Mouse (Mus musculus): ENCODE results near the gene Cntrl.

Cntrl gene

GRCm38 (mm10) chr2:35124716-35125115 lies 15.4 kb downstream of the Cntrl start:
- in situ Hi-C loops (cut with MboI, MseI), result no loop called here

DNA sequence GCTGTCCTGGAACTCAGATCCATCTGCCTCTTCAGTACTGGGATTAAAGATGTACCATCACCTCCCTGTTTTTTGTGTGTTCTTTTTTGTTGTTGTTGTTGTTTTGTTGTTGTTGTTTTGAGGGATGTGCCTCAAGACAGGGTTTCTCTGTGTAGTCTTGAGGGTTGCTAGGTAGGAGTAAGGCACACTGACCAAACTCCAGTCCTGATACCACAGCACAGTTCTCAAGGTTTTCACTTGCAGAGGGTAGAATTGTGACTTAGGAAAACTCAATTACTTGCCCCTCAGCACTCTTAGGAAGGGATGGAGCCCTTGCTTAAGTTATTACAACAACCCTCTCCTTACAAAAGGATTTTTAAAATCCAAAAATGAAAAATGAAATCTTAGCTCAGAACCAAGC lies 22.2 kb downstream of the Cntrl start:
- in situ Hi-C loops (cut with MboI, MseI), result no loop called here

DNA sequence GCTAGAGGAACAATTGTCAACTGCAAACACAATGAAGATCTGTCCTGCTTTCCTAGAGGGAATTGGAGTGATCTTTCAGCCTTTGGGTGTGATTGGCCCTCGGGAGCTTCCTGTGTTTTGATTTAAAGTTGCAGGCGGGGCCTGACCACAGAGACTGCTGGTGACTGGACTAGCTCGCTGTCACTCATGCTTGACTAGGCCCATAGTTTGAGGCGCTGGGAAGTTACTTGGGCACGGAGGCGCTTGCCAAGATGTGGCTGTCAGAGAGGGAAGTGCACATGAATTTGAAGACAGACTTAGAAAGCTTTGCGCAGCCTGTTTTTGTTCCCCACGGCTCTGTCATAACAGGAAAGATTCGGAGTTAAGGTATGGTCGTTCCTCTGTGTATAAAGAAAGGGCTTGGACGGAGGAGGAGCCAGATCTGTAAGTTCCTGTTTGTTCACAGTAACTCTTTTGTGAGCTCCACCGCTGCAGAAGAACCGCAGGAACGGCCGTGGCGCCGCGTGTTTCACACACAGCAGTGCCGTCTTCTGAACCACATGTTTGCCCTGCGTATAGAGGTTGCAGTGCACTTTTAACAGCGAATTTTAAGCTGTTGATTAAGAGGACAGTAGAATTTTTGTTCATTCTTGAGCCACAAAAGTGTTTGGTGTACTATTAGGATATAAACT lies 22.8 kb downstream of the Cntrl start:
- in situ Hi-C loops (cut with MboI, MseI), result no loop called here

- in situ Hi-C loops (cut with MboI, MseI), result no loop called here
Observed at GRCm38 (mm10) chr2:35132662-35133055, 23.4 kb downstream of the Cntrl start.

DNA sequence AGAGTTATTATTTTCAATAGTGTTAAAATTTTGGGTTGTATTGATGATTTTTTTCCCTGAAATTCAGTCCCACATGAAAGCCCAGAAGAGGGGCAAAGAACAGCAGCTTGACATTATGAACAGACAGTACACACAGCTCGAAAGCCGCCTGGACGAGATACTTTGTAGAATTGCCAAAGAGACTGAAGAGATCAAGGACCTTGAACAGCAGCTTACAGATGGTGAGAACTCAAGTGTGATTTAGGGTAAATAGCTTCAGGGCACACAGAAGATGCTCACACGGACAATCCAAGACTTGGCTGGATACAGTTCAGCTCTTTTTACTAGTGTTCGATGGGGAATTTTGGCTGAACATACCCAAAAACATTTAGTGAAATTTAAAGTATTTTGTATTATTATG lies 24.6 kb downstream of the Cntrl start:
- in situ Hi-C loops (cut with MboI, MseI), result no loop called here

DNA sequence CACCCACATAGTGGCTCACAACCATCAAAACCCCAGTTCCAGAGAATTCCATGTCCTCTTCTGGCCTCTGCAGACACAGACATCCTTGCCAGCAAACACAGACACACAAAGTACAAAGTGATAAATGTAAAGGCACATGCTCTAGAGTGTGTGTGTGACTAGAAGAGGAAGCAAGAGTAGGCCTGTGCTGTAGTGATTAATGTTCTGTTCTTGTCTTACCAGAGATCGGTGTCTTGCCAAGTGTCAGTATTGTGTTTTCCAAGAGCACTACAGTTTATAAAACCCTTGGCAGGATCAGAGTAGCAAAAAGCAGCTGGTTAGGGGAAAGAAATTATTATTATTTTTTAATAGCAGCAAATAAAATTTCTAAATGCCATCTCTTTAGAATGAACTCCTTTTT lies 29.3 kb downstream of the Cntrl start:
- in situ Hi-C loops (cut with MboI, MseI), result no loop called here

DNA sequence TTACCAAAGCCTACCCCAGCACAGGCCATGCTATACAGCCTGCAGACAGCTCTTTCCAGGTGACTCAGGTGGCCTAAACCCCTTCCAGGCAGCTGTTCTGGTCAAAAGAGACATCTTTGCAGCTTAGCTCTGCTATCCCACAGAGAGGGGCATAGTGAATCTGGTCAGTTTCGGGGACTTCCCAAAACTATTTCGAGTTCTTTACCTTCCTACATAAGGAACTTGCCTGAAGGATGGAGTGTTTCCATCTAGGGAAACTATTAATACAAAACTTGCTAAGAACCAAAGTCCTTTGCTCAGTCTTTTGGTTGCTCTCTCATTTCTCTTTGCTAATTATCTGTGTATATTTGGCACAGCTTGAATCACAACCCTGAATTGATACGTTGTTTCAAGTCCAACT lies 32.4 kb downstream of the Cntrl start:
- in situ Hi-C loops (cut with MboI, MseI), result no loop called here

DNA sequence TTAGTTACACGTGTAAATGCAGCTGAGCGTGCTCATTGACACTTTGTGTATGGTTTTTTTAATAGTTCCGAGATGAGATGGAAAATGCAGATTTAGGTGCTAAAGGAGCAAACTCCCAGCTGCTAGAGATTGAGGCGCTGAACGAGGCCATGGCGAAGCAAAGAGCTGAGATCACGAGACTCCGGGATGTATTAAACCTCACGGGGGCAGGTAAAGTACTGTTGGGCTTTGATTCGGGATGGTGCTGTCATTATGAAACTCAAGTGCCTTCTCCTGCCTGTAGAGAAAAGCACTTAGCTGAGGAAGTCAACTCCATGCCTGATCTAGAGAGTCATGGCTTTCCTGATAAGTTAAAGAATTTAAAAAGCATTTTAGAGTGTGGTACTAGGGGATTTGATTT lies 39.5 kb downstream of the Cntrl start:
- in situ Hi-C loops (cut with MboI, MseI), result no loop called here

GRCm38 (mm10) chr2:35151303-35151882 lies 42.1 kb downstream of the Cntrl start:
- in situ Hi-C loops (cut with MboI, MseI), result no loop called here

DNA sequence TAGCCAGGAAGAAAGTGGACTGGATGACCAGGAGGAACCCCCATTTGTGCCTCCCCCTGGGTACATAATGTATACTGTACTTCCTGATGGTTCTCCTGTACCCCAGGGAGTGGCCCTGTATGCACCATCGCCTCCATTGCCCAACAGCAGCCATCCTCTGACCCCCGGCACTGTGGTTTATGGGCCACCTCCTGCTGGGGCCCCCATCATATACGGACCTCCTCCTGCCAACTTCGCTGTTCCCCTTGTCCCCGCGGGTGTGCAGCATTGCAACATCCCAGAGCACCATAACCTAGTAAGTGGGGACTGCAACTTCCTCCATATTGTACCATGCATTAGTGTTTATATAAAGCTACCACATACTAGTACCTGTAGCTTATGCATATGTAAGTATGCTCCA lies 43.9 kb downstream of the Cntrl start:
- in situ Hi-C loops (cut with MboI, MseI), result no loop called here

GRCm38 (mm10) chr2:35153844-35154554 lies 44.7 kb downstream of the Cntrl start:
- in situ Hi-C loops (cut with MboI, MseI), result no loop called here

GRCm38 (mm10) chr2:35156985-35157384 lies 47.7 kb downstream of the Cntrl start:
- in situ Hi-C loops (cut with MboI, MseI), result no loop called here

GRCm38 (mm10) chr2:35157836-35158235 lies 48.5 kb downstream of the Cntrl start:
- in situ Hi-C loops (cut with MboI, MseI), result no loop called here

- in situ Hi-C loops (cut with MboI, MseI), result no loop called here
Observed at GRCm38 (mm10) chr2:35158358-35158757, 49.1 kb downstream of the Cntrl start.

DNA sequence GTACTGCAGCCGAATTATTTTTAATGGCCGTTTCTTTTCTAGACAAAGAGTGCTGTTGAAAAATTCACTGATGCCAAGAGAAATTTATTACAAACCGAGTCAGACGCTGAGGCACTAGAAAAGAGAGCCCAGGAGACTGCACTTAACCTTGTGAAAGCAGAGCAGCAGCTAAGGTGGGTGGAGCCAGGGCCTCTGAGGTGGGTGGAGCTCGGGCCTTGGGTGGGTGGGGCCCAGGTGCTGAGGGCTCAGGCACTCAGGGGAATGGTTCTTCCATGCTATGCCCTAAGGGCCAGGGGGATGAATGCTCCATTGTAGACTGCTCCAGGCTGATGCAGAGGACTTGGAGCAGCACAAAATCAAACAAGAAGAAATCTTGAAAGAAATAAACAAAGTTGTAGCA lies 50.9 kb downstream of the Cntrl start:
- in situ Hi-C loops (cut with MboI, MseI), result no loop called here

- in situ Hi-C loops (cut with MboI, MseI), result no loop called here
Observed at GRCm38 (mm10) chr2:35161846-35162488, 52.7 kb downstream of the Cntrl start.

GRCm38 (mm10) chr2:35163396-35163795 lies 54.1 kb downstream of the Cntrl start:
- in situ Hi-C loops (cut with MboI, MseI), result no loop called here

- in situ Hi-C loops (cut with MboI, MseI), result no loop called here
Observed at GRCm38 (mm10) chr2:35165416-35165815, 56.1 kb downstream of the Cntrl start.

DNA sequence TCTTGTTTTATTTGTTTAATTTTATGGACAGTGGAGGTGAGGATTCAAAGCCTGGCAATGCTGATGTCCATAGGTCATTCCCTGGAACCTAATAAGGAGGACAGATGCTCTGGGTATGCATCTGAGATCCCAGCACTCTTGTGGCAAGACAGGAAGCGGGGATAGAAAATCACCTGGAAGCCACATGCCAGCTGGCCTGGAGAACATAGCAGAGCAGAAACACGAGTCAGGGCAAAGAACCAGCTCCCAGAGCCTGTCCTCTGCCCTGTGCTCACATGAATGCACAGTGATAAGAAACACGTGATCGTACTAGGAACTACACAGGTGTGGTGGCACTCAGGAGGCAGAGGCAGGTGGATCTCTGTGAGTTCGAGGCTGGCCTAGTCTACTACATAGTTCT lies 57.5 kb downstream of the Cntrl start:
- in situ Hi-C loops (cut with MboI, MseI), result no loop called here

DNA sequence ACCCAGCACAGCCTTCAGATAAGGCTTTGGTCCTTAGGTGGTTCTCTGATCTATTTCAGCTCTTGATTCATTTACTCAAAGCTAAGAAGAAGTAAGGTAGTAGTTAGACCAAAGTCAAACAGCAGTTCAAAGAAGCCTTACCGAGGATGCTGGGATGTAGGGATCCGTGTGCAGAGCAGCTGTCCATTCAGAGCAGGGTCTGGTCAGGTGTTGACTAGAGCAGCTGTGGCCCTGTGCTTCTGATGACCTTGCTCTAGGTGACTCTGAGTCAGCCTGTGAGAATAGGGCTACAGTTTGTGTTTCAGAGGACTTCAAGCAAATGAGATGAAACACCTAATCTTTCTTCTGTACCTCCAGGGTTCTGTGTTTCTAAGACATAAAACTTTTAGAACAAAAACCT lies 60.2 kb downstream of the Cntrl start:
- in situ Hi-C loops (cut with MboI, MseI), result no loop called here

DNA sequence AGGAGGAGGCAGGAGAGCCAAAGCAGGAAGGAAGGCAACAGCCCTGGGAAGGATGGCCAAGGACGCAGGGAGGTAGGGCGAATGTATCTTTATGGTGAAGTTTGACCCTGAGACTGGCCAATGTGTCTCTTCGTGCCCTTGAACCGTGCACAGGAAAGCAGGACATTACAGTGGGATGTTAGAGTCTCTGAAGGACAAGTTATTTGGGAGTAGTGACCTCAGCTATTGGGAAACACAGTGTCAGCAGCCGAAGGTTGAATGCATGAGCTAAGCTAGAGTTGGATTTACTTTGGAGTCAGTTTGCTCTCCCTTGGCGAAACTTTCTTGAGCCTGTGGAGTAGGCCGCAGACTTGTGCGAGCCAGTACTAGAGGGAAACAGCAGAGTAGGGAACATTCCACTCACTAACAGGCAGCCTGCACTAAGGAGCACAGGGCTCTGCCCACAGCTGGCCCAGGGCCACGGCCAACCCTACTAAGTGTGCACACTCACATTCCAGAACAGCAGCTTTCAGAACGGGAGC lies 62.1 kb downstream of the Cntrl start:
- in situ Hi-C loops (cut with MboI, MseI), result no loop called here

DNA sequence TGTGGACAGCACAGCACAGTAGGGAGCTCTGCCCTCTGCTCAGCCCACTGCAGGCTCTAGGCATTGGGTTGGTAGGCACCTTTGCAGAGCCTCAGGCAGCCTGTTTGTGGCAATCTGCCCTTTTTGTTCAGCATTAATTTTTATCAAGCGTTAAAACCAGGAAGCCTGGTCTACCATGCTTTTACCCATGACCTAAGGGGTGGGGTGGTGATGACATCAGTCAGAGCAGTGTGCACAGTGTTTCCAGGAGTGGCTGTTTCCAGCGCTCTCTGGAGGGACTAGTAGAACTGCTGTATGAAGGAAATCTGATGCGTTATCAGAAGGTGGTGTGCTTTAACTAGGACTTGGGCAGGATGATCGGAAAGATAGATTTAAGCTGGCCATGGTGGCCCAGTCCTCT lies 63.0 kb downstream of the Cntrl start:
- in situ Hi-C loops (cut with MboI, MseI), result no loop called here

Data from T-helper 1 cell (primary cell).